Mouse (Mus musculus) Muller cell, postnatal 12 days (primary cell): Measurements from ENCODE around the gene Ppa2.

ENCODE experiments used
- DNase-seq: peaks from one replicate; pipeline ENCODE4 v3.0.0-alpha.2; 2015; ENCODE audit errors: inconsistent ontology term

The Ppa2 gene

DNA sequence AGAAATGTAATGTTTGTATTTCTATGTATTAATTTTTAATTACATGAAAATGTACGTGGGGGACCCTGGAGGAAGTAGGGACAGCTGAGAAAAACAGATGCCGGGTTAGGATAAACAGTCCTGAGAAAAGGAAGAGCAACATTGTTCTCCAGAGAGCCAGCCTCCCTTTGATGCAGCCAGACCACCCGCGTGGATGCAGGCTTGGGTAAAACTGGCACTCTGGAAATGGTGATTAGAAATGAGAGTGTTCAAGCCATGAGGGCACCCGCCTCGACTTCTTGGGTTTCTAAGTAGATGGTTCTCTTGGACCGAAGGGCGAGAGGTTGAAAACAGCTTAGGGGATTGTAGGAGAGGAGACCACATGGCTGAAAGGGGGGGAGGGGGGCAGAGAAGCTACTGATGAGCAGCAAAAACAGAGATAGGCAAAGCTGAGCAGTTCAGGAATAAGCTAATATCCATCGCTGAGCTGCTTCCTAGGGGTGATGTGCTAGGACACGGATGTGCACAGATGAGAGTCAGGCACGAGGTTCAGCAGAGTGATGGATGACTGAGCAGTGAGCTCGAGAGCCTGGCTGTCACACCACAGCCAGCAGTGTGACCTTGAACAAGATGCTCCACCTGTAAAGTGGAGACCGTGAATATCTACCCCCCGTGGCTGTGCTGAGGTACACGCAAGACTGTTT, 21.4 kb downstream of the Ppa2 start:
- no peak for DNase-seq

DNA sequence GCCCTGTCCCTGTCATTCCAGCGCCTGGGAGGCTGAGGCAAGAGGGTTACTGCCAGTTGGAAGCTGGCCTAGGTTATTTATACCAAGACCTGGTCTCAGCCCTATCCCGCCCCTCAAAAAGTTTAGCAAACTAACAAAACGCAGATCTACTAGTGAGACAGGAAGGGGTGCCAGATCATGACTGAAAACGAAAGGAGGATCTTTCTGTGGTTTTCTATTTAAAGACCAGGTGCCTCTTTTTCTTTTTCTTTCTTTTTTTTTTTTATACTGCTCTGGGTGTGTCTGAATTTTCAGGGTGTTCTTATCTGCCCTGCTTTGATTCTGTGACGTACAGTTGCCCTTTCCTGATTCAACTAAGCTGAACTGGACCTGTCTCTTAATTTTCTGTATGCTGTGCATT, 22.4 kb downstream of the Ppa2 start:
- no peak for DNase-seq

DNA sequence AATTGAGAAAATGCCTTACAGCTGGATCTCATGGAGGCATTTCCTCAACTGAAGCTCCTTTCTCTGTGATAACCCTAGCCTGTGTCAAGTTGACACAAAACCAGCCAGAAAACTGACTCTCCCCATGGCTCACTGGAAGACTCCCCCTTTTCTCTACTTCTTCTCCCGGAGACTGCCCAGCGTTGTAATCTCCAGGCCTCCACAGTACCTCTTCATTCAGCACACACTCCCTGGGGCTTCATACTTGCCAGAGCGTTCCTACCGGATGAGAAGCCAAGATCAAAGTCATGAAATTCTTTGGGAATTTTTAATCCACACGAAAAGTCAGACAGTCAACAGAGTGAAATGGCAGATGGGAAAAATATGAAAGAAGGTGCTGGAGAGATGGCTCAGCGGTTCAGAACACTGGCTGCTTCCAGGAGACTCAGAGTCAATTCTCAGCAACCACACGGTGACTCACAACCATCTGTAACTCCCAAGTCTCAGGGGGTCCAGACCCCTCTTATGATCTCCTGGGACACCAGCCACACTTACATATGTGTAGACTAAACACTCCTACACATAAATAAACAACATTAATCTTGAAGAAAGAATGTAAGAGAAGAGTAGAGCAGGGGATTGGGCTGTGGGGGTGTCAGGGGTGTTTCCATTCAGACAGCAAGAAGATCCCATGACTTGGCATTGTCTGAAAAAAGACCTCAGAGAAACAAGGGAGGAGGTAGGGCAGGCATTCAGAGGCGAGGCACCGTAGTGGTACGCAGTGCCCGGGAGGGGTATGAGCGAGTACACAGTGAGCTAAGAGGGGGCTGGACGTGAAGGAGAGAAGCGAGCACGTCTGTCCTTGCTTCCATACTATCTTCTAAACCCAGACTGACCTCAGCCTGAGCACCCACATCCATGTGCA, 23.6 kb downstream of the Ppa2 start:
- peak; percentile 24 for DNase-seq

DNA sequence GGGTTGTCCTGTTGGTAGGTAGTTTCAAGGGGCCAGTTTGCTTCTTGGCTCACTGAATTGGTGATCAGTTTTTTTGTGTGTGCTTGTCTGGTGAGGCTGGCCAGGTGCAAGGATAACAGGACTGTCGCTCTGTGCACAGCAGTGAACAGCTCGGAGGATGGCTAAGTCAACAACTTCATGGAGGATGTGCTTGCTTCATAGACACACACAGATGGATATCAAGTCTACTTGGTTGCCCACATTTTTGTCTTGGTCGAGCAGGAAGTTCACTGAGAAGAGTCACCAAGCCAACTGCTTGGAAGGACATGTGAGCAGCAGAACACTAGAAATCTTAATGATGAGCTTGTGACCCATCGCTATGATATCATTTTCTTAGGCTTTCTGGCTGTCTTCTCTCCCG, 24.8 kb downstream of the Ppa2 start:
- no peak for DNase-seq

DNA sequence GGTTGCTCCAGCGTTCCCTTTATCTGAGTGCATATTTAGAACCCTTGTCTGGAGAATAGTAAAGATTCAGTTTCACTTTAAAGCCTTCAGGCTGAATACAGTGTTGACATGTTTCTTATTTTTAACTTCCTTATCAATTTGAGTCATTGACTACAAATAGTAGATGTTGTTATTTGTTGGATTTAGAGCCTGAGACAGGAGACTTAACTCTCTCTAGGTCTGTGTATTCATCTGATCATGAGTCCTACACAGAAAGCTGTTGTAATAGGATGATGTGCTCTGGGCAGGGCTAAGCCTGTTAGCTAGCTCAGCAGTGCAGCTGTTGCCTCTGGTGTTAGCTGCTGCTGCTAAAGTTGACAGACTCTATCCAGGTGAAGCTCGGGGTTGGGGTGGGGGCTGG, 25.3 kb downstream of the Ppa2 start:
- DNase-seq, result no peak

DNA sequence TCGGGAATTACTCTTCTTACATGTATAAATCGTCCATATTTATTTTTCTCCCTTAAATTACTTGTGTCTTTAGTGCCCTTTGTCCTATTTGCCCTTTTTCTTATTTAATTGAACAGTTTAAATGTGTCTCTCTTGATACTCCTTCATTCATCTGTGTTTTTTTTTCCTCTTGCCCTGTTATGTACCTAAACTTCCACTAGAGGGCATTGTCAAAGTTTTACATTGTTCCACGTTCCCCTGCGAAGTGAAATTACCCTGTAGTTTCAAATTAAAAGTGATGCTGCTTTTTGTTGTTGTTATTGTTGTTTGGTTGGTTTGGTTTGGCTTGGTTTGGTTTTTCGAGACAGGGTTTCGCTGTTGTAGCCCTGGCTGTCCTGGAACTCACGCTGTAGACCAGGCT, 26.5 kb downstream of the Ppa2 start:
- DNase-seq, result no peak

DNA sequence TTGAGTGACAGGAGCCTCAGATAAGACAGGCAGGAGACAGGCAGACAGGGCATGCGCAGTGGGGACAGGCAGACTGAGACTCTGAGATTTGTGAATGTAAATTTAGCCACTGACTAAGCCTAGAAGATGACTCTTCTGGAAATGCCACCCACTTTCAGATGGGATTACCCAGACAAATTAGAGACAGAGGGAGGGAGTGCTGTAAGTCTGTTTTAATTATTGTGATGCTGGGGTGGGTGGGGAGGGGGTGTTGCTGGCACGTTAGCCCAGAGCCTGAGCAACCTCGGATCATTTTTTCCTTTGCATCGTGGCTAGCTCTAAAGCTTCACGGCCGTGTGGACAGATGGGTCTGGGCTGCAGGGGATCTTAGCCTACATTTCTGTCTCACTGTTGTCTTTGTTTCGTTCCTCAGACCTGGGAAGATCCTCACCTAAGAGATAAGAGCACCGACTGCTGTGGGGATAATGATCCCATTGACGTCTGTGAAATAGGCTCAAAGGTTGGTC, 29.0 kb downstream of the Ppa2 start:
- DNase-seq, result peak; percentile 24

DNA sequence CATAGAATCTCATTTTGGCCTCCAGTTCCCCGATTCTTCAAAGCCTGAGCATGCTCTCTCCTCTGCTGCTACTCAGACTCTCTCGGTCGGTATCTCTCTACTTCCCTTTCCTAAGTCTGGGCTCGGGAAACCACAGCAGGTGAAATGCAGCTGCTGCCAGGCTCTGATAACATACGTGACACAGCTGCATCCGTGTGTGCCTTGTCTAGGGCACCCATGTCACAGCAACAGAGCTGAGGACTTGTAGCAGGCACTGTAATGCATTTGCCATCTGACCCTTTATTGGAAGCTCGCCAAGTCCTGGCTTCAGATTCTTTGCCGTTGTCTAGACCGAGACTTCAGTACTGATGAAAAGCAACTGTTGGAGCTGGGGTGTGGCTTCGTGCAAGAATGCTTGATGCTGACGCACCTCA, 29.5 kb downstream of the Ppa2 start:
- peak; percentile 31 for DNase-seq

DNA sequence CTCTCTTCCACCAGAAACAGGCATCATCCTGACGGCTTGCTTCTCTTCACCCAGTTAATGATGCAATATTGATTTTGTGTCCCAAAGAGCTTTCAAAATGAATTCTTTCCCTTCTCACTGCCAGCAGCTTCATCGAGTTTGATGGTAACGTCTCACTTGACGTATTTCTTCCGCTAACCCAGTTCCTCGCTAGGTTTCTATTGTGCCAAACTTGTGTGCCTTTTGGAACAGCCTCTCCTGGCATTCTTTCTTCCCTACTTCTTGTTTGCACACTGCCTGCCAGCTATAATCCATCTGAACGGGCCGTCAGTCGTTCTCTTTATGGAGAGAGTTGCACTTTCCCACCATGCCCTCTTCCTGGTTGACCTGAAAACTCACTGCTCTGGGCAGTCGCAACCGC, 31.2 kb downstream of the Ppa2 start:
- DNase-seq, result no peak

DNA sequence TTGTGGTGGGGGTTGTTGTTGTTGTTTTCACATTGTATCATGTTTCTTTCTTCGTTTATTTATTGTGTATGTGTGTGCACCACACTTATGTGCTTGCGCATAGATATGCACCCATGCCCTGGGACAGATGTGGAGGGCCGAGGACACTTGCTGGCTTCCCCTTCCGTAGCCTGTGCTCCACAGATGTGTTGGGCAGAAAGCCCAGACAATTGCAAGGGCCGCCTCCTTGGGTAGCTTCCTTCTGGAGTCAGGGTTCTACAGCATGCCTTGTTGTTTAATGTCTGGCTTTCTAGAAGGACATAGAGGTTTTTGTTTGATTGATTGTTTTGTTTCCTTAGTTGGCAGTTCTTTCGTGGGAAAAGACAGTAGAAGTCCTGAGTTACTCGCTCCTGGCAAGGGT, 37.6 kb downstream of the Ppa2 start:
- DNase-seq, result no peak

DNA sequence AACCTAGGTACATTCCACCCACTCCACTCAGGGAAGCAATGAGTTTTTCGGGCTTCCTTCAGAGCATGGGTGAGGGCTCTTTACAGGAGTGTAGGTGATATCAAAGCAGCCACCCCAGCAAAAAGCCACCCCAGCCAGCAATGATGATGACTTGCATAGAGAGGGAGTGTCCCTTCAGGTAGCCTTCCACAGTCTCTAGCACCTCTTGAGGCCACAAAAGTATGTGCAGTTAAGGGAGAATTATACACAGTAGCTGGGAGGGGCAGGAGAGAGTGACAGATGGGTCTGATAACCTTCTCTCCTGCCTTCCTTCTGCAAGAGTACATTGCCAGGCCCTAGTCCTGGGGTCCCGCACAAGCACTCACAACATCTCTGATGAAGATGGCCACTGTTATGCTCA, 38.9 kb downstream of the Ppa2 start:
- DNase-seq, result no peak

DNA sequence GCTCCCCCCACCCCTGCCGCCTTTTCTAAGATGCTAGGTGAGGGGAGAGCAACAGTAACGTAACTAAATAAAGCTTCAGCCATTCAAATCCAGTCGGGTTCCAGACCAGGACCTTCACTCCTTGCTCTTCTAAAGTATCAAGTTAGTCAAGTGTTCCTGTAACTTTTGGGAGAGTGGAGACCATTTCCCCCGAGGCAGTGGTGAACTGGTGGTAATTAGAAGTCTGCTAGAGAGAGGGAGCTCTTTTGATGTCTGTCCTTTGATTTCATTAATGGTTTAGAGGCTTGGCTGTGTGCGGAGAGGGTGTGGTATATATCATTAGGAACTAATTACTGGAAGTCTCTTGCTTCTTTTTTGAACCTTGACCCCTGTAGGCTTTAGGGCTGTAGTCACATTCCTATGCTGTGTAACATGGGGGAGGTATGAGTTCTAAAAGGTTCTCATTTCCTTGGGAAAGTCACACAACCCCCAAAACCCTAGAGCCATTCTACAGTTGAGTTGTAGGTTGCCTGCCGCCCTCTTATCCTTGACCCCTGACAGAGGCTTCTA, 47.6 kb downstream of the Ppa2 start:
- no peak for DNase-seq

DNA sequence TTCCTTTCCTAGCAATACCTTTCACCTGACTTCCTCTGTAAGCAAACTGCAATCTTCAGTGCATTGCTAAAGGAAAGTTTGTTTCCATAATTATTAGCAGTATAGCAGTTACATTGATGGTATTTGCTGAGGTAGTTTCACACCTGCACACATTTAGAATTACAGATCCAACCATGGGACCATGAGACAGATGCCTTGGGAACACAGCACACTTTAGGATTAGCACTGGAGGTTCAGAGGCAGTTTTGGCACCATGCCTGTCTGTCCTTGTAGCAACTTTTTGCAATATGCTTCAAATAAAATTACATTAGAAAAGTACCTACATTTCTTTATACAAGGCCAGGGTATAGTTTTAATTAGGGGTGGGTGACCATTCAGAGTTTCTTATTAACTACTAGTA, 48.1 kb downstream of the Ppa2 start:
- DNase-seq, result no peak

DNA sequence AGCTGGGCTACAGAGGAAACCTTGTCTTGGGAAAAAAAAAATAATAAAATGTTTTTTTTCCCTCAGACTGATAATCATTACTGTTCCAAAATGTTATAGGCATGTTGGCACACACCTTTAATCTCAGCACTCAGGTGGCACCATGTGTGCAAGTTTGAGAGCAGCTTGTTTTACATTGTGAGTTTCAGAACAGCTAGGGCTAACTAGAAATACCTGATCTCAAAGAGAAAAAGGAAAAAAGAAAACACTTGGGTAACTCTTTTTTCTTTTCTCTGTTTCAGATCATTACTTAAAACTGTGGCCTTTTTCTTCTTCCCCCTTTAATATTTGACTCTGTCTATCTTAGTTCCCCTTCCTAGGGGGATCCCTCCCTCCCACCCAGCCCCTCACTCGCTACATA, 51.5 kb downstream of the Ppa2 start:
- DNase-seq, result no peak

DNA sequence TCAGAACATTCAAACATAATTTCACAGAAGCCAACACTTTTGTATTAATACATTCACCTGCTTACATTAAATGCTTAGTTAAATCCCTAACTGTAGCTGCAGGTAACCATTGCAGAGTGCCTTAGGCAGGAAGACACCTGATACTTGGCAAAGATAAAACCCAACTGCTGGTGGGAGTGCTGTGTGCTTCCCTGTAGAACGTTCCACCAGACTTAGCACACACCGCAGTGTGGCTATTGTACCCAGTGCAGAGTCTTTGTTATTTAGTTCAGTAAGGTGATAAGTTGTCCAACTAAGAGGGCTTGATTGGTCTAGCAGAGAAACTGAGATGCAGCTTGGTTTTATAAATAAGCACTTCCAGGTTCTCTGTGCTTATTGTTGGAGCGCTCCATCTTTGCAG, 54.2 kb downstream of the Ppa2 start:
- no peak for DNase-seq

DNA sequence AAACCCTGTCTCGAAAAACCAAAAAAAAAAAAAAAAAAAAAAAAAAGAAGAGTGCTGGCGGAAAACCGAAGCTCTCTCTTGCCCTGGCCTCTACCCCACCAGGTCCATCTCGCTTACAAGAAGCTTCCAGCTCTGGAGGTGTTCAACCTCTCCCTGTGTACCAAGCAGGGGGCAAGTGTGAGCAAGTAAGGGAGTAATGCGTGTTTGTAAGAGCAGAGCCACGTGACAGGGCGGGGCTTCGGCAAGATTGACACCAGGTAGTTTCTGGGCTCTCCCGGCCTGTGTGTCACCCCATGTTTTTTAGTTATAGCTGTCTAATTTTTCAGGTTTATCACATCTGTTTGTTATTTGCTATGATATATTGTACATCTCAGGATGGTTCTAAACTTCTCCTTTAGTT, 56.2 kb downstream of the Ppa2 start:
- DNase-seq, result no peak

DNA sequence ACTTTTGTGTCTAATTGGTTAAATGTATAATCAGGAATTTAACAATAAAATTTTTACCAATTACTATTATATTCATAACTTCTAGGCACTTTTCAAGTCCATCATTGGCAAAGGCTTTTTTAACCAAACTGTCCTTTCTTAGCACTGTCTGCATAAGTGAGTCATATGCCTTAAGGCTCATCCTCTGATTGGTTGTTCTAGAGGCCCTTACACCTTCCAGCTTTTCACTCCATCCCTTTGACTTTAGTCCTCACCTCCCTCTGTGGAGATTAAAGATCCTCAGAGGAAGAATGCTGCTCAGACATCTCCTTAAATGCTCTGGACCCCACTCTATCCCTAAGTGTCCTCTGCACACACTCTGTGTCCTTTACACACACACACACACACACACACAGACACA, 68.3 kb downstream of the Ppa2 start:
- DNase-seq, result no peak

DNA sequence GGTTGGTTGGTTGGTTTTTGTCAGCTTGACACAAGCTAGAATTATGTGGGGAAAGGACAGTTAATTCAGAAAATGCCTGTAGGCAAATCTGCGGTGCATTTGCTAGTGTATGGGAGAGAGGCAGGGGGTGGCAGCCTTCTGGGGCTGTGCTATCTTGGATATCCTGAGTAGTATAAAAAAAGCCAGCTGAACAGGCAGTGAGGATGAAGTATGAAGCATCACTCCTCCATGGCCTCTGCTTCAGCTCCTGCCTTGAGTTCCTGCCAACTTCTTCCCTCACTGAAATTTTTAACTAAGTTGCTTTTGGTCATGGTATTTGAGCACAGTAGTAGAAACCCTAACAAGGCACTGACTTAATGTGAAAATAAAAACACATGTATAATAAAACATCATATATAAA, 70.1 kb downstream of the Ppa2 start:
- DNase-seq, result no peak

DNA sequence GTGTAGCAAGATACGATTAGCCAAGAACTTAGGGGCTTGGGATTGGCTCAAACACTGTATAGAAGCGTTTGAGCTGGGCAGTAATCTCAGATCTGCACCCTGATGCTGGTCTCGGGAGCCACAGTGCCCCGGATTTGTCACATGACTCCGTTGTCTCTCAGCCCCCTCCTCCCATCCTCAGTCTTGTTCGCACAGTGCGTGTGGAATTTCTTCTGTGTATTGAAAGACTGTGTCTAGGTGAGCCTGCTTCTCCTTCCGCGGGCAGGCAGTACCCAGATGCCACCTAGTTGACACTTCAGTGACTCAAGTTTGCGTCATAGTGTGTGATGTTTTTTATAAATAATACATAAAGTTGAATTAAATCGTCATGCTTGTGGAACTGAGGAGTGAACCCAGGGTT, 71.6 kb downstream of the Ppa2 start:
- DNase-seq, result no peak

DNA sequence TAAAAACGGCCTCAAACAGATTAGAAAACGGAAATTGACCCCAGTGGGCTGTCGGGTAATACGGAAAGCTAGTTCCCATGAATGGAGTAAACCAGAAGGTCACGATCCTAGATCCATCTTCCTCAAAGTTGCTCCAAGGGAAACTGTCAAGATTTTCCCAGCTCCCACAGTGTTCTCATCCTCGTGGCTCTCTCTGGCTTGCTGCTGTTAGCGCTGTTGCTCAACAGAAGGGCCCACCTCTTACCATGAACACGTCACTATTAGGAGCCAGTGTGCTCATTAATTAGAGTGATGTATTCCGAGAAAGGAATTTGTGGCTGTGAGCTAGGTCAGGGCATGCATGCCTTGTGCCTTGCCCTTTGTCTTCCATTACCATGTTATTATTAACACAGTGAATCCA, 72.2 kb downstream of the Ppa2 start:
- DNase-seq, result peak; percentile 1

DNA sequence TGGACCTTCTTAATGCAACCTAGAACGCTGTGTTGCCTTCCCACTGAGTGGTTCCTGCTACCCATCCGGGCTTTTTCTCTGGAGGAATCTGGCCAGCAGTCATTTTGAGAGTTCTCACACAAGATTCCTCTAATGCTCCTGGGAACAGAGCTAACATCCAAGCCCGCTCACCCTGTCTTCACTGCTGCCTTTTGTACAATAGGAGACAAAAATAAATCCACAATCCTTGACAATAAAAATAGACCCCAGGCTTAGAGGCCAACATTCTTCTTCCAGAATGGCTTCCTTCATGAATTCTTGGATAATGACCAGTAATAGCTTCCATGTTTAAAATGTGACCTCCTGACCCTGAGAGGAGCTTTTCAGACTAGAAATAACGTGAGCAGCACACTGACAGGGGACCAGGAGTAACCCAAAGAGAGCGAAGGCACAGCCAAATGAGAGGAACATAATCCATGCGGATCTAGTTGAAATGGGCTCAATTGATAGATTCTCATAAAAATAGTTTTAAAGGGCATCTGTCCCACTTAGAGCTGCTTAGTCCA, 74.3 kb downstream of the Ppa2 start:
- DNase-seq, result peak; percentile 1

DNA sequence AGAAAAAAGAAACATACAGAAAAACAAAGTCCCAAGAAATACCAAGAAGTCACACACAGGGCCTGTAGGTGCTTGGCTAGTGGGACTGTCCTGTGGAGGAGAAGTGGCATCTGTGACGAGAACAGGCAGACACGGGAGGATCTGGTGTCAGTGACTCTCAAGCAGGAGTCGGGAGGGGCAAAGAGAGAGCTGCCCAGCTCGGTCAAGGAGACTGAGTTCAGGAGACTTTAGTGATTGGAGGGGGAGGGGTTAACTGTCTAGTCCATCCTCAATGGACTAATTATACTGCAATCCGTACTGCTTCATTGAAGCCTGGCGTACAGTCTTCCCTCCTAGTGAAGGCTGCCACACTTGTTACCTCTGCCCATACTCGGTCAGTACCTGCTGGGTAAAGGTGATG, 77.4 kb downstream of the Ppa2 start:
- no peak for DNase-seq
